In genomic region chr2:105801536-105801935, GRCm38 (mm10) we compare ENCODE assay signal across 17 mouse cellular contexts.
DNase-seq lines count a peak whose midpoint lies in the region; ATAC-seq and TF ChIP-seq lines count a peak whose summit lies in the region.
"Had no signal": no experiment of that assay in that cellular context is flagged by ENCODE, and none has a peak within 500 bp of the region (broad histone marks: within the 10 kb centered on the region; RNA-seq: fewer than 3 reads in every experiment).

No protein-coding gene starts in this region.

- DNase-seq in cerebellum, postnatal 10 days: peak; percentile 43
- DNase-seq in cerebellum, adult 11-12 months: no peak
- no peak for DNase-seq in forebrain, embryonic 10.5 days (ENCODE audit: extremely low spot score, low spot score)
- no peak for DNase-seq in layer of hippocampus, adult 2 months (ENCODE audit: low spot score in 2 of 2)
- DNase-seq in layer of hippocampus, postnatal 14 days (ENCODE audit: low spot score in 2 of 2): no peak
- no peak for DNase-seq in heart, adult 18-20 months
- DNase-seq: adrenal gland, adult 2 months; adrenal gland, postnatal 25 days; gastrocnemius, postnatal 14 days had no signal

- no peak for TF ChIP-seq CTCF in layer of hippocampus, adult 2 months (conservative IDR thresholded peaks at IDR 0.05)

- peak overlapping the region; percentile 36; the same call in 1 of the 2 replicates for H3K27ac ChIP-seq in forebrain, embryonic 13.5 days
- H3K27ac ChIP-seq in forebrain, embryonic 10.5 days: no peak overlapping the region
- peak overlapping the region; percentile 67; the same call in 1 of the 2 replicates for H3K27ac ChIP-seq in layer of hippocampus, adult 2 months
- no peak overlapping the region; the same call in 1 of the 2 replicates for H3K27ac ChIP-seq in forebrain, embryonic 16.5 days (ENCODE audit: low read length)
- H3K27ac ChIP-seq: embryonic facial prominence, embryonic 10.5 days; hindbrain, embryonic 10.5 days; hindbrain, embryonic 15.5 days had no signal

- ATAC-seq in forebrain, embryonic 13.5 days: no peak
- peak; percentile 43; the same call in 1 of the 2 replicates for ATAC-seq in forebrain, embryonic 16.5 days
- ATAC-seq: inflammation-experienced regulatory T-cells, adult 6 months; intestine, postnatal 0 days had no signal

- H3K9me3 ChIP-seq in forebrain, embryonic 13.5 days (replicated peaks): no peaks in the 10 kb centered on the region
- no peaks in the 10 kb centered on the region for H3K9me3 ChIP-seq in forebrain, embryonic 10.5 days
- no peaks in the 10 kb centered on the region for H3K9me3 ChIP-seq in forebrain, embryonic 16.5 days (ENCODE audit: control insufficient read depth, low read length)
- H3K9me3 ChIP-seq: embryonic facial prominence, embryonic 10.5 days; heart, embryonic 12.5 days; hindbrain, embryonic 10.5 days; hindbrain, embryonic 15.5 days had no signal

- no peak overlapping the region; the same call in 1 of the 2 replicates for H3K4me2 ChIP-seq in forebrain, embryonic 13.5 days
- H3K4me2 ChIP-seq in forebrain, embryonic 16.5 days (ENCODE audit: low read length): no peak overlapping the region
- H3K4me2 ChIP-seq: heart, embryonic 12.5 days; hindbrain, embryonic 15.5 days had no signal

- H3K27me3 ChIP-seq in forebrain, embryonic 13.5 days: no peaks in the 10 kb centered on the region
- no peaks in the 10 kb centered on the region for H3K27me3 ChIP-seq in forebrain, embryonic 10.5 days (ENCODE audit: poor library complexity, severe bottlenecking)
- H3K27me3 ChIP-seq in forebrain, embryonic 16.5 days (replicated peaks; ENCODE audit: control insufficient read depth, insufficient read depth, low read length): no peaks in the 10 kb centered on the region
- H3K27me3 ChIP-seq: heart, embryonic 12.5 days; hindbrain, embryonic 15.5 days had no signal

- WGBS in forebrain, embryonic 13.5 days: 35% methylated on average over 6 of the region's 6 CpGs
- 62% methylated on average over 6 of the region's 6 CpGs for WGBS in forebrain, embryonic 10.5 days
- WGBS in forebrain, embryonic 16.5 days: 26% methylated on average over 6 of the region's 6 CpGs

- H3K9ac ChIP-seq in forebrain, embryonic 13.5 days: no peak overlapping the region
- H3K9ac ChIP-seq in forebrain, embryonic 16.5 days (replicated peaks; ENCODE audit: low read depth, low read length): no peak overlapping the region
- H3K9ac ChIP-seq: heart, embryonic 12.5 days; hindbrain, embryonic 15.5 days had no signal

- H3K36me3 ChIP-seq in forebrain, embryonic 13.5 days (ENCODE audit: poor library complexity, severe bottlenecking): no peaks in the 10 kb centered on the region
- no peaks in the 10 kb centered on the region for H3K36me3 ChIP-seq in forebrain, embryonic 10.5 days (replicated peaks)
- H3K36me3 ChIP-seq in forebrain, embryonic 16.5 days (ENCODE audit: control insufficient read depth, insufficient read depth): no peaks in the 10 kb centered on the region
- H3K36me3 ChIP-seq: embryonic facial prominence, embryonic 10.5 days; heart, embryonic 12.5 days; hindbrain, embryonic 10.5 days; hindbrain, embryonic 15.5 days had no signal

- H3K4me3 ChIP-seq in forebrain, embryonic 13.5 days: no peak overlapping the region
- no peak overlapping the region for H3K4me3 ChIP-seq in forebrain, embryonic 10.5 days
- H3K4me3 ChIP-seq in layer of hippocampus, adult 2 months: no peak overlapping the region
- H3K4me3 ChIP-seq in forebrain, embryonic 16.5 days (replicated peaks; ENCODE audit: low read length): no peak overlapping the region
- H3K4me3 ChIP-seq: embryonic facial prominence, embryonic 10.5 days; heart, embryonic 12.5 days; hindbrain, embryonic 10.5 days; hindbrain, embryonic 15.5 days had no signal

- H3K4me1 ChIP-seq in forebrain, embryonic 13.5 days: peaks cover 32% of the 10 kb centered on the region
- H3K4me1 ChIP-seq in forebrain, embryonic 10.5 days: peaks cover 40% of the 10 kb centered on the region
- H3K4me1 ChIP-seq in forebrain, embryonic 16.5 days (replicated peaks; ENCODE audit: control insufficient read depth, insufficient read depth, low read length): peaks cover 9% of the 10 kb centered on the region
- H3K4me1 ChIP-seq: embryonic facial prominence, embryonic 10.5 days; heart, embryonic 12.5 days; hindbrain, embryonic 15.5 days had no signal

Comparison
In these comparisons a context has a peak if more than half of its experiments do, and no peak if none do; other contexts are left out.
1. DNase-seq: peak in cerebellum, postnatal 10 days (2 of 2); none in cerebellum, adult 11-12 months (single experiment), forebrain, embryonic 10.5 days (single experiment), layer of hippocampus, adult 2 months (0 of 2), layer of hippocampus, postnatal 14 days (0 of 2) and heart, adult 18-20 months (0 of 2).
2. H3K27ac ChIP-seq: peak in forebrain, embryonic 13.5 days (single experiment) and layer of hippocampus, adult 2 months (single experiment); none in forebrain, embryonic 10.5 days (single experiment) and forebrain, embryonic 16.5 days (single experiment).